In the genomic region with DNA sequence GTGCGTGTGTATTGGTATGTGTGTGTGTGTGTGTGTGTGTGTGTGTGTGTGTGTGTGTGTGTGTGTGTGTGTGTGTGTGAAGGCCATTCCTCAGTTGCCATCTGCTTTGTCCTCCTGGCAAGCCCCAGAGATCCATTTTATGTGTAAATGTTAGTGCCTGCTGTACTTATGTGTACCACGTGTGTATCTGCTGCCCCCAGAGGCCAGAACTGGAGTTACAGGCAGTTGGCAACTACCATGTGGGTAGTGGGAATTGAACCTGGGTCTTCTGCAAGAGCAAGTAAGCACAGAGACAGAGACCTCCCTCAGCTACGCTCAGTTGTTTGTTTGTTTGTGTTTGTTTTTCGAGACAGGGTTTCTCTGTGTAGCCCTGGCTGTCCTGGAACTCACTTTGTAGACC, we compare ENCODE assay signal across 7 mouse cellular contexts. TPM values are rescaled to one million over a fixed set of nuclear protein-coding genes. Genes with fewer than 3 reads are reported as not detected.
DNase-seq lines count a peak whose midpoint lies in the region; ATAC-seq and TF ChIP-seq lines count a peak whose summit lies in the region.

No protein-coding gene starts in this region.

- DNase-seq in midbrain, embryonic 10.5 days (ENCODE audit: low spot score) = peak; percentile 64
- peak; percentile 89 for DNase-seq in ZHBTc4 (ENCODE audit: low read depth, low spot score)
- peak; percentile 47 to 53 for DNase-seq in cerebellum, postnatal 36 days
- peak; percentile 68 for DNase-seq in induced T-regulatory cell, adult 2 months (ENCODE audit: low read depth)
- DNase-seq in lung, embryonic 14.5 days = peak; percentile 89
- peak; percentile 34 to 68 for DNase-seq in spleen, adult 18-20 months

- 0 out of 2 replicates have a peak, but pooled peaks cover under 1% of the 10 kb centered on the region for H3K36me3 ChIP-seq in midbrain, embryonic 10.5 days
- H3K36me3 ChIP-seq in midbrain, embryonic 15.5 days (replicated peaks) = no peaks in the 10 kb centered on the region
- no peaks in the 10 kb centered on the region for H3K36me3 ChIP-seq in lung, embryonic 14.5 days (ENCODE audit: insufficient read depth)

- H3K4me3 ChIP-seq in midbrain, embryonic 10.5 days = no peak overlapping the region
- H3K4me3 ChIP-seq in midbrain, embryonic 15.5 days = no peak overlapping the region
- H3K4me3 ChIP-seq in lung, embryonic 14.5 days (ENCODE audit: low read depth, low read length) = no peak overlapping the region

- H3K4me1 ChIP-seq in midbrain, embryonic 10.5 days = peaks cover 20% of the 10 kb centered on the region
- H3K4me1 ChIP-seq in midbrain, embryonic 15.5 days = 0 out of 2 replicates have a peak, but pooled peaks cover 6% of the 10 kb centered on the region
- peaks cover 3% of the 10 kb centered on the region; the same call in 1 of the 2 replicates for H3K4me1 ChIP-seq in lung, embryonic 14.5 days (ENCODE audit: insufficient read depth)

- peak; percentile 84 for TF ChIP-seq CTCF in lung, embryonic 14.5 days (IDR thresholded peaks at IDR 0.05; ENCODE audit: low read depth)

- ATAC-seq in midbrain, embryonic 15.5 days (replicated peaks) = no peak
- no peak for ATAC-seq in lung, embryonic 14.5 days (ENCODE audit: insufficient read depth)

- H3K9ac ChIP-seq in midbrain, embryonic 15.5 days = no peak overlapping the region
- H3K9ac ChIP-seq in lung, embryonic 14.5 days = no peak overlapping the region

- no peak overlapping the region for H3K4me2 ChIP-seq in midbrain, embryonic 15.5 days
- H3K4me2 ChIP-seq in lung, embryonic 14.5 days = no peak overlapping the region

- no peaks in the 10 kb centered on the region for H3K27me3 ChIP-seq in midbrain, embryonic 10.5 days (ENCODE audit: low read depth, poor library complexity, severe bottlenecking)
- no peaks in the 10 kb centered on the region for H3K27me3 ChIP-seq in midbrain, embryonic 15.5 days (replicated peaks)
- no peaks in the 10 kb centered on the region for H3K27me3 ChIP-seq in lung, embryonic 14.5 days (ENCODE audit: insufficient read depth, low read length)

- H3K27ac ChIP-seq in midbrain, embryonic 10.5 days (replicated peaks) = no peak overlapping the region
- H3K27ac ChIP-seq in midbrain, embryonic 15.5 days = no peak overlapping the region
- no peak overlapping the region for H3K27ac ChIP-seq in lung, embryonic 14.5 days (ENCODE audit: low read depth)

- 58% methylated on average over 4 of the region's 4 CpGs for WGBS in midbrain, embryonic 10.5 days
- 61% methylated on average over 4 of the region's 4 CpGs for WGBS in midbrain, embryonic 15.5 days
- 40% methylated on average over 4 of the region's 4 CpGs for WGBS in lung, embryonic 14.5 days

- H3K9me3 ChIP-seq in midbrain, embryonic 10.5 days (replicated peaks) = no peaks in the 10 kb centered on the region
- no peaks in the 10 kb centered on the region for H3K9me3 ChIP-seq in midbrain, embryonic 15.5 days
- H3K9me3 ChIP-seq in lung, embryonic 14.5 days (ENCODE audit: low read depth, low read length) = no peaks in the 10 kb centered on the region

RNA-seq across cellular contexts. Expression of a gene that starts 31.2 kb away (rescaled TPM):
- 28.9 and 30.0 TPM in 2 replicates for polyA plus RNA-seq in midbrain, embryonic 10.5 days (2016; fragmentation: Nextera tagmentation; extraction: Ambion mirVana)
- 6.8 and 8.7 TPM in 2 replicates for polyA plus RNA-seq in midbrain, embryonic 15.5 days (2015; fragmentation: Nextera tagmentation; extraction: Ambion mirVana)
- polyA plus RNA-seq in lung, embryonic 14.5 days (2014; fragmentation: Nextera tagmentation; extraction: Ambion mirVana) = 68.6 and 78.0 TPM in 2 replicates

RNA-seq across cellular contexts. Expression of a gene that starts 47.8 kb away (rescaled TPM):
- 12.0 and 14.3 TPM in 2 replicates for polyA plus RNA-seq in midbrain, embryonic 10.5 days (2016; fragmentation: Nextera tagmentation; extraction: Ambion mirVana)
- 27.7 and 29.5 TPM in 2 replicates for polyA plus RNA-seq in midbrain, embryonic 15.5 days (2015; fragmentation: Nextera tagmentation; extraction: Ambion mirVana)
- 9.7 and 10.2 TPM in 2 replicates for polyA plus RNA-seq in lung, embryonic 14.5 days (2014; fragmentation: Nextera tagmentation; extraction: Ambion mirVana)
